In the genomic region with DNA sequence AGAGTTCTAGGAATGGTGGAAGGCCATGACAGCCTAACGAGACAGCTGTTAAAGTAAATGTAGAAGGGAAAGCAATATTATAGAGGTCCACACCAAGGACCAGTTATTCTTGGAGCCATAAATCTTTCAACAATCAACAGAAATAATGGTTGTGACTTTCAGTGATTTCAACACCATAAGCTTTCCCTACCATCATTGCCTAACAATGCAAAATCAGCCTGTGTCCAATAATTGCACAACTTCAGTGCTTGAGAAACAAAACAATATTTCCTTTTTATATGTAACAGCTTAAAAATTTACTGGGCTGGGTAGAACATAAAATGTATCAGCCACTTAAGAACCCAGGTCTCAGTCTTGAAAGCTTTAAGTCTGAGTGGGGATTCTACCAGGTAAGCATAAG, we compare ENCODE assay signal across 15 mouse cellular contexts. TPM values are rescaled to one million over a fixed set of nuclear protein-coding genes. Genes with fewer than 3 reads are reported as not detected.
A peak's percentile ranks its signal among the peaks of the same experiment; 100 is the strongest.
DNase-seq lines count a peak whose midpoint lies in the region; ATAC-seq lines count a peak whose summit lies in the region.
"Had no signal": no experiment of that assay in that cellular context is flagged by ENCODE, and none has a peak within 500 bp of the region (broad histone marks: within the 10 kb centered on the region; RNA-seq: fewer than 3 reads in every experiment).

No protein-coding gene starts in this region.

- no peak overlapping the region for H3K4me3 ChIP-seq in lung, embryonic 16.5 days (ENCODE audit: low read length)
- H3K4me3 ChIP-seq in neural tube, embryonic 15.5 days (replicated peaks) = no peak overlapping the region
- H3K4me3 ChIP-seq: erythroblast, embryonic 14.5 days; megakaryocyte, embryonic 14.5 days had no signal

- H3K36me3 ChIP-seq in lung, embryonic 16.5 days (ENCODE audit: control insufficient read depth, insufficient read depth, low read length) = peaks cover 8% of the 10 kb centered on the region
- H3K36me3 ChIP-seq in neural tube, embryonic 15.5 days = peaks cover 11% of the 10 kb centered on the region

- H3K27ac ChIP-seq in lung, embryonic 16.5 days (ENCODE audit: low read length) = peak overlapping the region; percentile 75
- no peak overlapping the region for H3K27ac ChIP-seq in neural tube, embryonic 15.5 days (replicated peaks)
- H3K27ac ChIP-seq: hindbrain, postnatal 0 days had no signal

- no peak for DNase-seq in lung, postnatal 4 days
- DNase-seq in adipocyte (ENCODE audit: low spot score) = peak; percentile 92
- peak; percentile 98 for DNase-seq in gonadal fat pad, adult 2 months (ENCODE audit: low read depth)
- no peak for DNase-seq in gastrocnemius, adult 18-20 months (ENCODE audit: low spot score)
- DNase-seq in heart, postnatal 25 days (ENCODE audit: low spot score) = no peak
- DNase-seq: adrenal gland, adult 2 months; cerebellum, adult 9-11 months; left cerebral cortex, postnatal 4 days; thymus, postnatal 14 days had no signal

- H3K9me3 ChIP-seq in lung, embryonic 16.5 days (ENCODE audit: control insufficient read depth, low read length) = no peaks in the 10 kb centered on the region
- no peaks in the 10 kb centered on the region for H3K9me3 ChIP-seq in neural tube, embryonic 15.5 days (replicated peaks)
- H3K9me3 ChIP-seq: megakaryocyte, embryonic 14.5 days had no signal

- intact Hi-C loops in heart, postnatal 25 days (cut with DNase I) = no loop called here

- WGBS in lung, embryonic 16.5 days = 95% methylated on average over 1 of the region's 1 CpGs
- 93% methylated on average over 1 of the region's 1 CpGs for WGBS in neural tube, embryonic 15.5 days

- no peak overlapping the region for H3K9ac ChIP-seq in lung, embryonic 16.5 days (ENCODE audit: low read length)
- no peak overlapping the region for H3K9ac ChIP-seq in neural tube, embryonic 15.5 days (replicated peaks)

- no peaks in the 10 kb centered on the region for H3K27me3 ChIP-seq in lung, embryonic 16.5 days (ENCODE audit: control insufficient read depth, insufficient read depth, low read depth, low read length)
- H3K27me3 ChIP-seq in neural tube, embryonic 15.5 days (replicated peaks) = no peaks in the 10 kb centered on the region
- H3K27me3 ChIP-seq: megakaryocyte, embryonic 14.5 days had no signal

- no peak overlapping the region for H3K4me2 ChIP-seq in lung, embryonic 16.5 days (ENCODE audit: low read depth, low read length)
- H3K4me2 ChIP-seq in neural tube, embryonic 15.5 days = no peak overlapping the region

- H3K4me1 ChIP-seq in lung, embryonic 16.5 days (replicated peaks; ENCODE audit: control insufficient read depth, insufficient read depth, low read length) = peaks cover 6% of the 10 kb centered on the region; the same call in 1 of the 2 replicates
- no peaks in the 10 kb centered on the region for H3K4me1 ChIP-seq in neural tube, embryonic 15.5 days

- ATAC-seq in lung, embryonic 16.5 days (ENCODE audit: low read depth) = peak; percentile 47; the same call in 1 of the 2 replicates
- ATAC-seq in neutrophil, adult 5-6 weeks (ENCODE audit: extremely low read depth, insufficient number of reproducible peaks, low FRiP score, poor library complexity, severe bottlenecking) = 0 out of 2 replicates have a peak, but pooled peaks have one; percentile 30
- ATAC-seq in neural tube, embryonic 15.5 days (ENCODE audit: low FRiP score) = no peak
- ATAC-seq: hindbrain, postnatal 0 days had no signal

RNA-seq across cellular contexts. Expression of a gene that starts 58.9 kb away (rescaled TPM):
- polyA plus RNA-seq in lung, embryonic 16.5 days (2015; fragmentation: Nextera tagmentation; extraction: Ambion mirVana) = 13.3 and 14.0 TPM in 2 replicates
- polyA plus RNA-seq in gonadal fat pad, adult 2 months (2012; rRNA removed) = 4.5 and 6.0 TPM in 2 replicates
- 6.4 and 6.9 TPM in 2 replicates for total RNA-seq in neutrophil, adult 5-6 weeks (2017)
- 1 to 10 TPM; 6.8 to 7.0 TPM for total RNA-seq in gastrocnemius, adult 18-20 months (2021)
- total RNA-seq in heart, postnatal 25 days (2021) = 1 to 10 TPM; 4.6 to 4.8 TPM
- 6.6 and 7.7 TPM in 2 replicates for polyA plus RNA-seq in neural tube, embryonic 15.5 days (2015; fragmentation: Nextera tagmentation; extraction: Ambion mirVana)

RNA-seq across cellular contexts. Expression of a gene that starts 59.1 kb away (rescaled TPM):
- 56.4 and 62.1 TPM in 2 replicates for polyA plus RNA-seq in lung, embryonic 16.5 days (2015; fragmentation: Nextera tagmentation; extraction: Ambion mirVana)
- 7.7 TPM in 2 replicates for polyA plus RNA-seq in gonadal fat pad, adult 2 months (2012; rRNA removed)
- total RNA-seq in neutrophil, adult 5-6 weeks (2017) = 52.5 and 55.4 TPM in 2 replicates
- total RNA-seq in gastrocnemius, adult 18-20 months (2021) = 10 to 100 TPM; 19.6 to 20.1 TPM
- total RNA-seq in heart, postnatal 25 days (2021) = 10 to 100 TPM; 19.1 to 19.2 TPM
- polyA plus RNA-seq in neural tube, embryonic 15.5 days (2015; fragmentation: Nextera tagmentation; extraction: Ambion mirVana) = 55.9 and 58.2 TPM in 2 replicates

Comparison
In these comparisons a context has a peak if more than half of its experiments do, and no peak if none do; other contexts are left out.
1. DNase-seq: peak in adipocyte (single experiment) and gonadal fat pad, adult 2 months (single experiment); none in lung, postnatal 4 days (0 of 2), gastrocnemius, adult 18-20 months (single experiment) and heart, postnatal 25 days (single experiment).